Mouse (Mus musculus) hindbrain, embryonic 14.5 days (tissue): ENCODE measurements around the gene Fam187a. TPM values are rescaled to one million over a fixed set of nuclear protein-coding genes. Genes with fewer than 3 reads are reported as not detected.
A peak's percentile ranks its signal among the peaks of the same experiment; 100 is the strongest.

ENCODE experiments used
- ATAC-seq: fragments of 200-750 bp; cut with Nextera tagmentation; 2 replicates; pipeline ENCODE4 v1.8.0; 2017; ENCODE audit warnings: moderate number of reproducible peaks, mild to moderate bottlenecking, moderate TSS enrichment, moderate library complexity; ENCODE audit not compliant: low FRiP score
- DNase-seq: peaks from one replicate; pipeline ENCODE4 v3.0.0-alpha.2; 2015; ENCODE audit warnings: low spot score
- H3K27ac ChIP-seq: fragments of 300-500 bp; sonication (generic); 2 replicates; pipeline ENCODE4 v1.5.1; 2014; ENCODE audit warnings: mild to moderate bottlenecking, moderate library complexity
- H3K27me3 ChIP-seq: fragments of 300-500 bp; sonication (generic); 2 replicates; pipeline ENCODE4 v1.6.1; 2014; ENCODE audit warnings: mild to moderate bottlenecking, low read length, mixed read lengths; ENCODE audit not compliant: control insufficient read depth, insufficient read depth
- H3K36me3 ChIP-seq: fragments of 300-500 bp; sonication (generic); replicated peaks from 2 replicates; pipeline ENCODE4 v1.6.1; 2014; ENCODE audit not compliant: control insufficient read depth, insufficient read depth
- H3K4me1 ChIP-seq: fragments of 300-500 bp; sonication (generic); replicated peaks from 2 replicates; pipeline ENCODE4 v1.6.1; 2014; ENCODE audit warnings: antibody characterized with exemption, low read length, mixed read lengths; ENCODE audit not compliant: control insufficient read depth, insufficient read depth
- H3K4me2 ChIP-seq: fragments of 300-500 bp; sonication (generic); replicated peaks from 2 replicates; pipeline ENCODE4 v1.6.1; 2014; ENCODE audit warnings: mild to moderate bottlenecking, moderate library complexity
- H3K4me3 ChIP-seq: fragments of 300-500 bp; sonication (generic); replicated peaks from 2 replicates; pipeline ENCODE4 v1.5.1; 2014; ENCODE audit warnings: mild to moderate bottlenecking, low read length
- H3K9ac ChIP-seq: fragments of 300-500 bp; sonication (generic); 2 replicates; pipeline ENCODE4 v1.6.1; 2014
- H3K9me3 ChIP-seq: fragments of 300-500 bp; sonication (generic); 2 replicates; pipeline ENCODE4 v1.6.1; 2016; ENCODE audit warnings: low read length; ENCODE audit not compliant: control insufficient read depth
- WGBS: fragments of 180-500 bp; shearing (Covaris S2); extraction: QIAGEN DNeasy Blood & Tissue Kit; methylation state at CpG from one replicate; pipeline ENCODE4 v1.1.7; 2014; 5-methylcytosine and 5-hydroxymethylcytosine counted together
- polyA plus RNA-seq: library from polyadenylated mRNA; unstranded; fragments of >200 nt; fragmentation: Nextera tagmentation; extraction: Ambion mirVana; gene quantifications from 2 replicates; pipeline ENCODE4 v1.2.1, GENCODE M21; 2014

Fam187a gene
- polyA plus RNA-seq, 1 experiment from 2014 or later: 0.12 TPM

DNA sequence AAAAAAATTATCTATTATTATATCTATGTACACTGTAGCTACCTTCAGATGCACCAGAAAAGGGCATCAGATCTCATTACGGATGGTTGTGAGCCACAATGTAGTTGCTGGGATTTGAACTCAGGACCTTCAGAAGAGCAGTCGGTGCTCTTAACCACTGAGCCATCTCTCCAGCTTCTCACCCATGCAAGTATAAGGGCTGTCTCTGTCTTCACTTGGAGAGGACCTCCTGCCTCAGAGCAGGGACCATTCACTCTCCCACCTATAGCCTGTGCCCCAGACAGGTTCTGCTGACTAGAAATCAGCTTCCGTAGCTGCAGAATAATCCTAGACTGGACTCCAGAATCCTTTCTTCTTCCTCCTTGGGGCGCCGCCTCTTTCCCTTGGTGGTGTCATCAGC, 17.1 kb downstream of the Fam187a start:
- Histone ChIP-seq H3K4me2 (no peak overlapping the region), H3K4me3 (no peak overlapping the region), H3K27me3 (0 out of 2 replicates have a peak, but pooled peaks cover 3% of the 10 kb centered on the region), H3K9ac (no peak overlapping the region), H3K9me3 (no peaks in the 10 kb centered on the region), H3K27ac (no peak overlapping the region), H3K36me3 (no peaks in the 10 kb centered on the region), H3K4me1 (no peaks in the 10 kb centered on the region; the same call in 1 of the 2 replicates)
- 86% methylated on average over 5 of the region's 5 CpGs for WGBS
- DNase-seq (no peak), ATAC-seq (no peak)

DNA sequence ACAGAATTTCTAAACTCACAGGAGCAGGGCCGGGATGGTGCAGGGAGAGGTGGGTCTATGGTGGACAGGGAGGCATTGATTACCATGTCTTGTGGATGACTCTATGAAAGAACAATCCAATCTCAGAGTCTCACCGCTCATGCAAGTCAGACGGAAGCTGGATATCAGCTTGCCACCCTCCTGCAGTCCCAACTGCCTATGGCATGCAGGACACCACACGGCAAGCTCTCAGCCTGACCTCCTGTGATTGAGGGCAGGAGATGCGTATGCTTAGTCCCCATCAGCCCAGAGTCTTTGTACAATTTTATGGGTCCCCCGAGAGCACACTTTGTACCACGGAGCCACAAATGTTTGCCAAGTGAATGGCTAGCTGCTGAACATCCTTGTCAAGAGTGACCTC, 18.7 kb downstream of the Fam187a start:
- no peak overlapping the region for H3K4me3 ChIP-seq
- H3K36me3 ChIP-seq: no peaks in the 10 kb centered on the region
- WGBS: 66% methylated on average over 7 of the region's 7 CpGs
- H3K27ac ChIP-seq: no peak overlapping the region
- ATAC-seq (no peak), DNase-seq (no peak)
- no peak overlapping the region for H3K9ac ChIP-seq
- no peak overlapping the region for H3K4me2 ChIP-seq
- 0 out of 2 replicates have a peak, but pooled peaks cover 3% of the 10 kb centered on the region for H3K27me3 ChIP-seq
- H3K4me1 ChIP-seq: no peaks in the 10 kb centered on the region; the same call in 1 of the 2 replicates
- H3K9me3 ChIP-seq: no peaks in the 10 kb centered on the region

GRCm38 (mm10) chr11:102911376-102911775, 26.4 kb downstream of the Fam187a start:
- no peaks in the 10 kb centered on the region for H3K27me3 ChIP-seq
- no peak overlapping the region for H3K27ac ChIP-seq
- no peak overlapping the region for H3K4me2 ChIP-seq
- ATAC-seq: no peak
- H3K9me3 ChIP-seq: no peaks in the 10 kb centered on the region
- H3K36me3 ChIP-seq: no peaks in the 10 kb centered on the region
- DNase-seq: no peak
- WGBS: 60% methylated on average over 7 of the region's 7 CpGs
- H3K4me3 ChIP-seq: no peak overlapping the region
- H3K4me1 ChIP-seq: no peaks in the 10 kb centered on the region
- H3K9ac ChIP-seq: no peak overlapping the region

- ATAC-seq: no peak
- no peaks in the 10 kb centered on the region for H3K4me1 ChIP-seq
- no peak overlapping the region for H3K4me3 ChIP-seq
- H3K9me3 ChIP-seq: no peaks in the 10 kb centered on the region
- H3K36me3 ChIP-seq: no peaks in the 10 kb centered on the region
- no peak overlapping the region for H3K27ac ChIP-seq
- 94% methylated on average over 9 of the region's 9 CpGs for WGBS
- H3K9ac ChIP-seq: no peak overlapping the region
- no peak for DNase-seq
- H3K27me3 ChIP-seq: no peaks in the 10 kb centered on the region
- no peak overlapping the region for H3K4me2 ChIP-seq
These were observed 30.4 kb downstream of the Fam187a start for GRCm38 (mm10) chr11:102915380-102915779.

DNA sequence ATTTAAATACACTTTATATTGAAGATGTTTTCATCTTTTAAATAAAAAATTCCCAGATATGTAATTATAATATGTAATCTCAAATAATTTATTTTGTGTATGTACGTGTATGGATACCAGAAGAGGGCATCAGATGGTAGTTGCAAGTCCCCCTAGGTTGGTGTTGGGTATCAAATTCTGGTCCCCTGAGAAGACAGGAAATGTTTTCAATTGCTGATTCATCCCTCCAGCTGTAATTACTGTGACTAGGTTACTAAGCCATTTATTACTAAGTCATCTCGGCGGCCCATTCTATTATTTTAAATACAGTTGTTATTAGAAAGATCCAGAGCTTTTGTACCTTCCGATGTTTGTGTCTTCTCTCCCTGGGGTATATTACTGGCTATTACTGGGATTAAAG, 33.1 kb downstream of the Fam187a start:
- H3K27me3 ChIP-seq: no peaks in the 10 kb centered on the region
- H3K9ac ChIP-seq: no peak overlapping the region
- 83% methylated on average over 4 of the region's 4 CpGs for WGBS
- H3K27ac ChIP-seq: no peak overlapping the region
- no peaks in the 10 kb centered on the region for H3K36me3 ChIP-seq
- H3K4me2 ChIP-seq: no peak overlapping the region
- no peak for ATAC-seq
- no peak for DNase-seq
- peaks cover 7% of the 10 kb centered on the region for H3K4me1 ChIP-seq
- no peak overlapping the region for H3K4me3 ChIP-seq
- no peaks in the 10 kb centered on the region for H3K9me3 ChIP-seq

DNA sequence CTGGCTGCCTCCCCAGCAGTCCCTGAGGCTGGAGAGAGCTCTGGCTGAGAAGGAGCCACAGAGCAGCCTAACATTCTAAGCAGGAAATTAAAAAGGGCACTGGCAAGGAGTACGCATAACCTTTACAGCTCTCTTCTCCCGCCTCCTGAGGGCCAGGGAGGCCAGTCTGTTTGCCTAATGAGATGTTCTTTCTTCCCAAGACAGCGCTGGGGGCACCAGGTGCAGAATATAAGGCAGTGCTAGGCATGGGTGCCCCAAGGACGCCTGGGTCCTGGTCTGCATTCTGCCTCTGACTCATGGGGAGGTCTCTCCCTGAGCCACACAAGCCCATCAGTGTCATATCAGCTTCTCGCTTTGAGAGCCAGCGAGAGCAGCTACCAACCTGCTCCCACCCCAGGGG, 36.5 kb downstream of the Fam187a start:
- ATAC-seq (no peak), DNase-seq (no peak)
- H3K4me1 ChIP-seq: peaks cover 13% of the 10 kb centered on the region
- WGBS: 49% methylated on average over 6 of the region's 6 CpGs
- no peaks in the 10 kb centered on the region for H3K27me3 ChIP-seq
- H3K27ac ChIP-seq: no peak overlapping the region
- 0 out of 2 replicates have a peak overlapping the region, but pooled peaks have one; percentile 2 for H3K9ac ChIP-seq
- no peaks in the 10 kb centered on the region for H3K9me3 ChIP-seq
- H3K36me3 ChIP-seq: no peaks in the 10 kb centered on the region
- H3K4me2 ChIP-seq: no peak overlapping the region
- no peak overlapping the region for H3K4me3 ChIP-seq

- H3K4me1 ChIP-seq: peaks cover 13% of the 10 kb centered on the region
- peak; percentile 95 for DNase-seq
- no peaks in the 10 kb centered on the region for H3K27me3 ChIP-seq
- H3K9me3 ChIP-seq: no peaks in the 10 kb centered on the region
- ATAC-seq: peak; percentile 90
- WGBS: under 1% methylated on average over 62 of the region's 62 CpGs
- no peaks in the 10 kb centered on the region for H3K36me3 ChIP-seq
- H3K4me3 ChIP-seq: peak within 1 kb of the TSS; percentile 47
- peak within 1 kb of the TSS; percentile 53; the same call in 1 of the 2 replicates for H3K9ac ChIP-seq
- H3K4me2 ChIP-seq: peak within 1 kb of the TSS; percentile 75
- H3K27ac ChIP-seq: peak within 1 kb of the TSS; percentile 71
These were observed 39.8 kb downstream of the Fam187a start, which contains the start of gene Kif18b for GRCm38 (mm10) chr11:102924557-102925350. Gene Kif18b, minus strand, starts transcription at chr11:102925124.

DNA sequence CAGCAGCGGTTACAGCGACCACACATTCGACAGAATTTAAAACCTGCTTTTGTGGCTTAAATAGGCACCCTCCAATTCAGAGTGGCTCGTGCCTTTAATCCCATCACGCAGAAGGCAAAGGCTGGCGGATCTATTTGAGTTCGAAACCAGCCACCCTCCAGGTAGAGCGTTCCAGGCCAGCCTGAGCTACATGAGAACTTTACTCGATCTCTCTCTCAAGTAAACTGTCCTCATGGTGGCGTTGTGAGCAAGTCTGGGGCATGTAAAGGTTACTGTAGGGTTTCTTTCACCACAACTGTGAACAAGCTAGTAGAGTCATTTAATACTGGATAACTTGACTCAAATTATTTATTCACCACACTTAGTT, 40.4 kb downstream of the Fam187a start:
- Histone ChIP-seq H3K4me2 (peak overlapping the region; percentile 75), H3K4me1 (peaks cover 13% of the 10 kb centered on the region), H3K4me3 (peak overlapping the region; percentile 47), H3K9me3 (no peaks in the 10 kb centered on the region), H3K36me3 (no peaks in the 10 kb centered on the region), H3K27me3 (no peaks in the 10 kb centered on the region), H3K27ac (peak overlapping the region; percentile 71), H3K9ac (peak overlapping the region; percentile 53; the same call in 1 of the 2 replicates)
- DNase-seq (peak; percentile 63), ATAC-seq (peak; percentile 17; the same call in 1 of the 2 replicates)
- WGBS: 2% methylated on average over 10 of the region's 10 CpGs

DNA sequence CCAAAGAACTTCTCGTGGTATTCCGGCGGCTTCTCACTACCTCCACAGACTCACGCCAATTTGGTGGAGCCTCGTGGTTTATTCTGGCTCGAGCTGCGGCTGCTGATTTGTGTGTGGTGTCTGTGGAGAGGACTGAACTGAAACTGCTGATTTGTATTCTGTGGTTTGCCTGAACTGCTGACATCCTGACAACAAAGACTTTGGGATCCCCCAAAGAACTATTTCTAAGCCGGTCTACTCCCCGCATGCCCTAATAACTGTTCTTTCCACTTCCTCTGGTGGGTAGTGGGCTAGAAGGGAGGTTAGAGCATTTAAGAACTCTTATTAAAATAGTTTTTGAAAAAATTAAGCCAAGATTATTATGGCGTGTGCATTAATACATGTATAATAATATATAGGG, 45.7 kb downstream of the Fam187a start:
- H3K4me1 ChIP-seq: no peaks in the 10 kb centered on the region
- no peak overlapping the region for H3K27ac ChIP-seq
- H3K27me3 ChIP-seq: no peaks in the 10 kb centered on the region
- ATAC-seq: no peak
- H3K9me3 ChIP-seq: no peaks in the 10 kb centered on the region
- 90% methylated on average over 10 of the region's 10 CpGs for WGBS
- no peak overlapping the region for H3K4me2 ChIP-seq
- no peak overlapping the region for H3K9ac ChIP-seq
- DNase-seq: no peak
- H3K36me3 ChIP-seq: no peaks in the 10 kb centered on the region
- no peak overlapping the region for H3K4me3 ChIP-seq
